Mouse (Mus musculus) left cerebral cortex, adult 8-10 months (tissue): Measurements from ENCODE around the gene Polr2b. TPM values are rescaled to one million over a fixed set of nuclear protein-coding genes. Genes with fewer than 3 reads are reported as not detected.

Source experiments
- DNase-seq, 2 experiments: peaks; one replicate each; pipeline ENCODE4 v3.0.0; 2022; ENCODE audit warnings: low spot score in 2 of 2
- total RNA-seq, 4 experiments: library from RNA; stranded (reverse); gene quantifications; 2 replicates each; pipeline ENCODE4 v1.2.4; 2022

The Polr2b gene
- total RNA-seq, result 10 to 100 TPM; 46.3 to 52.1 (median 47.0) TPM

GRCm38 (mm10) chr5:77309924-77310772 lies at the start of gene Polr2b, which contains the start of gene Noa1:
Gene Polr2b (plus strand): TSS chr5:77310147.
Gene Noa1 (minus strand): TSS chr5:77310084.
- DNase-seq, result peak; percentile 95 to 97

- no peak for DNase-seq
Measured at GRCm38 (mm10) chr5:77261137-77261536, 48.8 kb upstream of the Polr2b start.

GRCm38 (mm10) chr5:77262105-77262504 lies 47.8 kb upstream of the Polr2b start:
- DNase-seq, result no peak

- peak in 1 of 2 experiments; percentile 41 for DNase-seq
Measured at GRCm38 (mm10) chr5:77265081-77265670, 44.8 kb upstream of the Polr2b start, which contains the start of gene Rest. Gene Rest (plus strand): TSS chr5:77265491.

- DNase-seq, result peak; percentile 8 to 28
Measured at GRCm38 (mm10) chr5:77265671-77266065, 44.3 kb upstream of the Polr2b start.

GRCm38 (mm10) chr5:77266066-77266885 lies 43.7 kb upstream of the Polr2b start:
- peak in 1 of 2 experiments; percentile 15 for DNase-seq

- no peak for DNase-seq
Measured at GRCm38 (mm10) chr5:77266886-77267401, 43.0 kb upstream of the Polr2b start.

GRCm38 (mm10) chr5:77267441-77267840 lies 42.5 kb upstream of the Polr2b start:
- DNase-seq, result no peak

- DNase-seq, result no peak
Measured at GRCm38 (mm10) chr5:77267957-77268624, 41.9 kb upstream of the Polr2b start.

GRCm38 (mm10) chr5:77269399-77269798 lies 40.5 kb upstream of the Polr2b start:
- no peak for DNase-seq

GRCm38 (mm10) chr5:77273151-77273550 lies 36.8 kb upstream of the Polr2b start:
- no peak for DNase-seq

GRCm38 (mm10) chr5:77275950-77276349 lies 34.0 kb upstream of the Polr2b start:
- DNase-seq, result no peak

- DNase-seq, result no peak
Measured at GRCm38 (mm10) chr5:77277204-77277603, 32.7 kb upstream of the Polr2b start.

- no peak for DNase-seq
Measured at GRCm38 (mm10) chr5:77281518-77282174, 28.3 kb upstream of the Polr2b start.

GRCm38 (mm10) chr5:77282242-77282641 lies 27.7 kb upstream of the Polr2b start:
- DNase-seq, result no peak

- no peak for DNase-seq
Measured at GRCm38 (mm10) chr5:77285685-77286084, 24.3 kb upstream of the Polr2b start.

GRCm38 (mm10) chr5:77286904-77287303 lies 23.0 kb upstream of the Polr2b start:
- no peak for DNase-seq

- DNase-seq, result no peak
Measured at GRCm38 (mm10) chr5:77287901-77288300, 22.0 kb upstream of the Polr2b start.

- no peak for DNase-seq
Measured at GRCm38 (mm10) chr5:77289686-77290085, 20.3 kb upstream of the Polr2b start.

- DNase-seq, result no peak
Measured at GRCm38 (mm10) chr5:77290606-77291005, 19.3 kb upstream of the Polr2b start.
